Mouse (Mus musculus): ENCODE results near the gene Rgs3.

DNA sequence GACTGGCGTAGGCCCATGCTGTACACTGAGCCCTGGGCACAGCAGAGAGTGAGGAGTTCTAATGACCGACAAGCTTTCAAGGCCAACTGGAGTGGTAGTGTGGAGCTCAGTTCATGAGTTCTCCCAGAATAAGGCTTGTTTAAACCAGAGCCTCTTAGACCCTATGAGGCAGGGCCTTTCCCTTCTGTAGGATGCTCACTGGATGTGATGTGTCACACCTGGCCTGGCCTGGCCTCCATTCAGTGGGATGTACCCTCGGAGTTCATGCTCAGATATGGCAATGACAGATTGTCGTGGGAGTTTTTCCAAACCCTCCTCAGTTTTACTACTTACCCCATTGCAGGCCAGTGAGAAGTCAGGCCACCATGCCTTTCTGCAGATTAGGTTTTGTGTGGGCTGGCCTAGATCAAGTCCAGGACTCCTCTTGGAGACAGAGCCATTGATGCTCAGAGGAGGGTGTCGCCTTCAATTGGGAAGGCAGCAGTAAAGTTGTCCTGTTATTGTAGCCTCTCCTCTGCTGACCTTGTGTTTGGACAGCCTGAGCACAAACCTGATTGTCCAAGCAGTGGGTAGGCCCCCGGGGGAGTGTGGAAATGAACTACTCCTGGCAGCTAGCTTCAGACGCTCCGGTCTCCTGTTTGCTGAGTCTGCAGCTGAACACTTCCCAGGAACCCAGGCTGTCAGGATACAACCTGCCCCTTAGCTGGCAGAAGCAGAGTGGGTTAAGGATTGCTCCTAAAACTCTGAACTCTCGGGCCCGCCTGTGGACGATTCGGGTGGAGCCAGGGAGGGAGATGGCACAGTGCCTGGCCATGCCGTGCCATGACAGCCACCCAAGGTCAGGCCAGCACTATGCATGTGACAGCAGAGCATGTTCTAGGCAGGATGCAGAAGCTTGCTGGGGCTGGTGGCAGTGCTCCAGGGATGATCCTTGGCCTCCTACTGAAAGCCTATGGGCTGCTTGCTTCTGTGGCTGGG is 109.7 kb downstream of the Rgs3 start:
- TF ChIP-seq EP300 (IDR thresholded peaks at IDR 0.05; ENCODE audit: low read depth) (no peak), CTCF (IDR thresholded peaks at IDR 0.05; ENCODE audit: low read depth) (peak; percentile 2; the same call in 1 of the 2 replicates)

All from heart, postnatal 0 days (tissue).